Mouse (Mus musculus) bone marrow, adult 2 months (tissue): Measurements from ENCODE around the gene Pbld1.

Experiments used
- CTCF ChIP-seq: fragments of 200-500 bp; IDR thresholded peaks from 2 replicates; pipeline ENCODE4 v1.5.1; 2011; ENCODE audit warnings: low read length, control low read depth; ENCODE audit not compliant: control insufficient read depth, insufficient read depth
- POLR2A ChIP-seq: fragments of 200-500 bp; IDR thresholded peaks from 2 replicates; pipeline ENCODE4 v1.6.1; 2011; ENCODE audit warnings: low read depth, mild to moderate bottlenecking, control low read depth, low read length, borderline replicate concordance; ENCODE audit not compliant: control insufficient read depth

GRCm38 (mm10) chr10:63047751-63048150 is 12.2 kb upstream of the Pbld1 start:
- TF ChIP-seq POLR2A (no peak), CTCF (no peak)
